Mouse (Mus musculus): ENCODE measurements around the gene Olfr456.
"Not testable (repeated sequence)": the region's sequence is repeated elsewhere in the genome, so short reads cannot be mapped to it uniquely, and the experiment has no call there.

Gene Olfr456

DNA sequence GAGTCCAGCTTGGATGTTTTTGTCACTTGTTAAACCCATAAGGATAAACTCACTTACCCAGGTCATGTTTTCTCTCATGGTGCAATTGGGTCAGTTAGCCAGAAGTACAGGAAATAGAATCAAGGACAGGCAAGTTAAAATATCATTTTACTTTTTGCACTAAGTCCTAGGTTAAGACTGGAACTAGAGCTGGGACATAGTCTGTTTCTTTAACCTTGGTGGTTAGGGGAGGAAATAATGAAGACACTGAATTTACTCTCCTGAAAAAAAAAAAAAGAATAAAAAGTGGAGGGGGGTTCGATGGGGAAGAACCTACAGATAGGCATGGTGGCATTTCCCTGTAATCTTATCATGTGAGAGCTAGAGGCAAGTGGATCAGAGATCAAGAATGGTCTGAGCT lies at the start of gene Olfr456:
Gene Olfr456 (minus strand): TSS at position 101 of the 400 bp plus-strand sequence.
- no peak for DNase-seq (ENCODE audit: low spot score in 2 of 2)

DNA sequence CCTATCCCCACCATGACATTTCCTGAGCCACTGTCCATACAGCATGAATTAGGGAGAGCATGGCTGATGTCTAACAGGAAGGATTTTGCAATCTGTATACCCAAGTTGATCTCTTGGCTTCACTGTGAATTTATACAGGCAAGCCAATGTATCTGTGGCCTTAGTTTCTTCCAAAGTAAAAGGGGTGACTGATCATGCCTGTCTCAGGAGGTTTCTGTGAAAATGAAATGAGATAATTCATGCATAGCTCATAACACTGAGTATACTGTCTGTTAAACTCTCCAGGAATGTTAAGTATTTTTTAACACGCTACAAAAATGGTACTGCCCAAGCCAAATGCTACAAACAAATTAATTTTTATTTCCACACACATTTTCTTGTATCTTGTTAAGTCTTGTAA lies 26.4 kb upstream of the Olfr456 start:
- DNase-seq (ENCODE audit: low spot score in 2 of 2): no peak

DNA sequence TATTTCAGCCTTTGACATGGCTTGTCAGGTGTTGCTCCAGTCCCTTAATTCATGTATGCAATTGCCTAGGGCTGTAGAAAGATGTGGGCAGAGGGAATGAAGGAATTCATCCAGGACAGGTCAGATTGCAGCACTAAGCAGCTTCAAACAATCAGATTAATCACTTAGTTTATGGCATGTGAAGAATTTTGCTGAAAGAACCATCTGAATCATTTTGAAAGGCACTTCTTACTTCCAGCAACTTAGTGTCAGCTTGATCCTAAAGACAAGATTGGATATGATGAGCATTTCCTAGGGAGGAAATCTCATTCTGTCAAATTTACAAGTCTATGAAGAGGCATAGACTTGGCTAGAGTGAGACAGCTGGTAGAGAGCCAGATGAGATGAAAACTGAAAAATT lies 22.3 kb upstream of the Olfr456 start:
- DNase-seq (ENCODE audit: low spot score in 2 of 2): no peak

DNA sequence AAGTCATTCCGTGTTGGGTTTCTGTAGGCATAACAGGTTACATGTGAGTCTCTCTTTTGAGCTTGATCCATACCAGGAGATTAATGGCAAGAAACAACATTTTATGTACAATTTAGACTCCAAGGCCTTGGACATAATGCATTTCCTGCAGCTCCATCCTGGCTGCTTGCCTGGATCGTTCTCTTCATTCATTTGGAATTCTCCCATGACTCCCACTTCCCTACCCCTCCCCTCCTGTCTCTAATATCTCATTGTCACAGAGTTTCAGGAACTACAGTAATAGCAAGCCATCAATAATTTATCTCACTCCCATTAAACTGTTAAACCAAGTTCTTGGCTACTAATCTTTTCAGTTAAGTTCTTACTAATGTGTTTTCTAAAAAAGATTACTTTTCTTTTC lies 16.5 kb upstream of the Olfr456 start:
- no peak for DNase-seq (ENCODE audit: low spot score in 2 of 2)

DNA sequence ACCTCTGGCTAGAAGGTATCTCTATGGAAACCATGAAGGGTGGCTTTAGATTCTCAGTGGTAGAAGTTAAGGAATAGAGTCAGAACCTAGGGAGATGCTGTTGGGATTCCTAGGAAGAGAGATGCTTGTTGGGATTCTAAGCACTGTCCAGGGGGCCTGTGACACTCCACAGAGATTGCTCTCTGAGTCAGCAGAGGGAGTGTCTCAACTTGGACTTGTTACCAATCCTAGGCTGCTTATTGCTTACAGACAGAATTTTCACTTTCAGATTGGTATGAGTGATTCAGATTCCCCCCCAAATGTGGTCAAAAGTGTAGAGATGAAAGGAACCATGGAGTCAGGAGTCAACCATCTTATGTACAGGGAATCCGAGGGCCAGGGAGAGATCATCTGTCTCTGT lies 2.7 kb upstream of the Olfr456 start:
- DNase-seq (ENCODE audit: low spot score in 2 of 2): no peak

DNA sequence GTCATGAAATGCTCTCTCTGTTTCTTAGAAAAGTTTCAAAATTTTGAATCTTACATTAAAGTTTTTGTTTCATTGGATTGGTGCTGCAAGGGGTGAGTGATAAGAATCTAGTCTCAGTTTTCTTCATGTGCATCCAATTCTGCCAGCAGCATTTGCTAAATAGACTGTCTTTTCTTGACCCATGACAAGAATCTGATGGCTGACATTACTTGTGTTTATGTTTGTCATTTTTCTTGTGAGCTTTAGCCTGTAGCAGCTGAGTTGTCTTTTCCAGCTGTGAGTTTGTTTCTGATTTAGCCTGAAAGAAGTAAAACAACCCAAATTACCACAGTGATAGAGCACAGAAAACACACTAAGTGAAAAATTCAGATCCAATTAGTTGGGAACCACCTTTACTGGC lies 2.4 kb downstream of the Olfr456 start:
- no peak for DNase-seq (ENCODE audit: low spot score in 2 of 2)

DNA sequence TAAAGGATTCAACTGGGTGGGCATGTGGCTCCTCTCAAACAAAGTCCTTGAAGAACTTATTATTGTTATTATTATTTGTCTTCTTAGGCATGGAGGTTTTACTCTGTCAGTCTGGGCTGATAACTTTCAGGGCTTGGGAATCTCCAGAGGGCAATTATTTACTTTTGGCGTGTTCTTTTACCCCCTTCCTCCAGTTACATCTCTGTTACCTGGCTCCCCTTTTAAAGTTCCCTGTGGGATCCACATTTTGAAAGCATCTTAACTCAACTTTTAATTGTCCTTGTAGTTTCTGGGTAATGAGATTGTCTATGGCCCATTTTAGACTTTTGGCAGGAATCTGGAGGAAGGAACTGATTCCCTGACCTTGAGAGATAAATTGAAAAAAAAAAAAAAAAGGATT lies 10.8 kb downstream of the Olfr456 start, which contains the start of gene Olfr457:
Gene Olfr457 (minus strand): TSS at position 101 of the 400 bp plus-strand sequence.
- no peak for DNase-seq (ENCODE audit: low spot score in 2 of 2)

DNA sequence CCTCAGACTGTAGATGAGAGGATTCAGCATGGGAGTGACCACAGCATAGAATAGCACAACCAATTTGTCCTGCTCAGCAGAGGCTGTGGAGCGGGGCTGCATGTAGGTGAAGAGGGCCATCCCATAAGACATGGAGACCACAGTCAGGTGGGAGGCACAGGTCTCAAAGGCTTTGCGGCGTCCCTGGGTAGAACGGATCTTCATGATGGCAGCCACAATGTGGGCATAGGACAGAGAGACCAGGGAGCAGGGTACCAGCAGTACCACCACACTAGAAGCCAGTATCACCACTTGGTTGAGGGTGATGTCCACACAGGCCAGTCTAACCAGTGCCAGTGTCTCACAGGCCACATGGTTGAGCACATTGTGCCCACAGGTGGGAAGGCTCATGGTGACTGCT lies 15.7 kb downstream of the Olfr456 start:
- not testable (repeated sequence) for DNase-seq (ENCODE audit: low spot score in 2 of 2)

DNA sequence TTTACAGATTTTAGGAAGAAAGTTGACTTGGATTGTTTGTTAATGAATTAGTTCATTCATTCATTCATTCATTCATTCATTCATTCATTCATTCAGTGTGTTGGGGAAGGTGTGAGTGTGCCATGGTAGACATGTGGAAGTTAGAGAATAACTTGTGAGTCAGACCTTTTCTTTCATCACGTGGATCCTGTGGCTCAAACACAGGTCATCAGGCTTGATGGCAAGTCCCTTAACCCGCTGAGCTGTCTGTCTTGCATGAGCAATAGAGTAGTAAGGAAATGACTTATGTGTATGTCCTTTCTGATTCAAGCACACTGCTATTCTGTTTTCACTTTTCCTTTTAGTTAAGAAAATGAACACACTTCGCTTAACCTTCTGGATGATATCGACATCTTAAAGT lies 16.5 kb downstream of the Olfr456 start:
- DNase-seq (ENCODE audit: low spot score in 2 of 2): no peak

DNA sequence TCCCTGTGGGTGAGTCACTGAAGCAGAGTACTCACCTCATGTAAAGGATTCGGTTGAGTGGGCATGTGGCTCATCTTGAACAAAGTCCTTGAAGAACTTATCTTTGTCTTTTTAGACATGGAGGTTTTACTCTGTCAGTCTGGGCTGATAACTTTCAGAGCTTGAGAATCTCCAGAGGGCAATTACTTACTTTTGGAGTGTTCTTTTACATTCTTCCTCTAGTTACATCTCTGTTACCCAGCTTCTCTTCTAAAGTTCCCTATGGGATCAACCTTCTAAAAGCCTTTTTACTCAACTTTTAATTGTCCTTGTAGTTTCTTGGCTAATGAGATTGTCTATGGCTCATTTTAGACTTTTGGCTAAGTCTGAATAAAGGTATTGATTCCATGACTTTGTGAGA lies 21.9 kb downstream of the Olfr456 start, which contains the start of gene Olfr458:
Gene Olfr458 (minus strand): TSS at position 101 of the 400 bp plus-strand sequence.
- DNase-seq (ENCODE audit: low spot score in 2 of 2): no peak

DNA sequence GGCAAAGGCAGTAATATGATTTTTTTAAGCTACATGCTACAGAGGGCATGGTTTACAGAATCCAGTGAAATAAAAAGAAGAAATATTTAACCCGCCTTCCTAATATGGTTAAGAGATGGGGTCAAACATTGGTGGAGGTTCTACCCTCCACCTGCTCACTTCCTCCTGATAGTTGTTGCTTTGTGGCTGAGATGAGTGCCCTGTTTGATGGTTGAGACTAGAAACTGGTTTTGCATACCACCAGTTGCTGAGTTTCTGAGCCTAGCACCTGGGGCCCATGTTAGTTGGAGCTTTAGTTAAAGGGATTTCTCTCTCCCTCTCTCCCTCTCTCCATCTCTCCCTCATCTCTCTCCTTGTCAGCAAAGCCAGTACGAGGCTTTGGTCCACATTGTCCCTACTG lies 39.6 kb downstream of the Olfr456 start:
- DNase-seq (ENCODE audit: low spot score in 2 of 2): no peak

DNA sequence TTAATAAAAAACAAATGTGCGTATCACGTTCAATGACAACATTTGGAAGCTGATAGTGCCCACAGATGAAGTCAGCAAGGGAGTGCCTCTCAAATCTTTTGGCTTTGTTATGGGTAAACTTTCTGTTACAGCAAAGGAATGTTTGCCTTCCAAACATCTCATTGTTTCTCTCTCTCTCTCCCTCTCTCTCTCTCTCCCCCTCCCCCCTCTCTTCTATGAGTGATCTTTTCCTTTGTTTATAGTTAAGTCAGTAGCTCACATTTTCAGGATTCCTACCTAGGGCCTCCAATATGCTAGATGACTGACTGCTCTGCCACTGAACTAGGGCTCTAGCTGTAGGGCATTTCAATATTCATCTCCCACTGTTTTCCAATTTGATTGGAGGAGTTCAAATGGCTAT lies 42.5 kb downstream of the Olfr456 start:
- no peak for DNase-seq (ENCODE audit: low spot score in 2 of 2)

DNA sequence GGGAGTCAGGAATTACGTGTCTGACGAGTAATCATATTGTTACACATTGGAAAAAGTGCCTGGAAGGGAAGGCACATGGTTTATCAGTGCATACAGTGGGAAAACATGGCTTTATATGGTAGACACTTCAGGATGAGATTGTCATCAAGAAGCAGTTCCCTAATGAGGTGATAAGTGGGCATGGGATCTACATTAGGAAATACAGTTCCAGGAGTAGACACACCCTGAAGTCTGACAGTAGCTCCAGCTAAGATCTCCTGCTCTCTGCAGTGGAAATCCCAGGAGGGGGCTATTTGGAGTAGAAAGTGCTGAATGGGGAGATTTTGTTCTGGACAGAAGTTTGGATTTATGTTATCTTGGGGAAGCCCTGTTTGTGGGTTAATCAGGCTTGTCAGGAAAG lies 45.6 kb downstream of the Olfr456 start:
- no peak for DNase-seq (ENCODE audit: low spot score in 2 of 2)

All from urinary bladder, adult 18-20 months (tissue).